Mouse (Mus musculus): ENCODE results near the gene Clec12b. TPM values are rescaled to one million over a fixed set of nuclear protein-coding genes. Genes with fewer than 3 reads are reported as not detected.

The Clec12b gene
- polyA plus RNA-seq, 1 experiment from 2014 or later: not detected

GRCm38 (mm10) chr6:129326016-129326415 is 59.7 kb downstream of the Clec12b start:
- Histone ChIP-seq H3K27ac (no peak overlapping the region), H3K4me2 (no peak overlapping the region), H3K9me3 (replicated peaks) (no peaks in the 10 kb centered on the region), H3K36me3 (no peaks in the 10 kb centered on the region), H3K9ac (no peak overlapping the region), H3K4me3 (replicated peaks) (no peak overlapping the region), H3K4me1 (no peaks in the 10 kb centered on the region), H3K27me3 (no peaks in the 10 kb centered on the region)
- WGBS: 68% methylated on average over 1 of the region's 1 CpGs
- no peak for ATAC-seq (replicated peaks; ENCODE audit: low FRiP score)

Other genes with a start within 250 kb of the Clec12b start
- 0.51 and 1.1 TPM in 2 replicates for gene Clec2d, start 205.3 kb downstream of the Clec12b start, polyA plus RNA-seq (2015; fragmentation: Nextera tagmentation; extraction: Ambion mirVana)
- gene Cd69, start 110.4 kb downstream of the Clec12b start, polyA plus RNA-seq (2015; fragmentation: Nextera tagmentation; extraction: Ambion mirVana): not detected in 2 replicates
- not detected in 2 replicates for gene 4922502D21Rik, start 54.1 kb downstream of the Clec12b start, polyA plus RNA-seq (2015; fragmentation: Nextera tagmentation; extraction: Ambion mirVana)
- 0.71 and 1.2 TPM in 2 replicates for gene Clec12a, start 43.2 kb downstream of the Clec12b start, polyA plus RNA-seq (2015; fragmentation: Nextera tagmentation; extraction: Ambion mirVana)
- gene Clec1b, start 11.4 kb upstream of the Clec12b start, polyA plus RNA-seq (2015; fragmentation: Nextera tagmentation; extraction: Ambion mirVana): 2.2 and 2.7 TPM in 2 replicates
- 0.45 and 0.55 TPM in 2 replicates for gene Clec9a, start 23.0 kb upstream of the Clec12b start, polyA plus RNA-seq (2015; fragmentation: Nextera tagmentation; extraction: Ambion mirVana)
- gene Clec1a, start 66.1 kb upstream of the Clec12b start, polyA plus RNA-seq (2015; fragmentation: Nextera tagmentation; extraction: Ambion mirVana): 8.6 and 9.5 TPM in 2 replicates
- gene Olr1, start 121.3 kb upstream of the Clec12b start, polyA plus RNA-seq (2015; fragmentation: Nextera tagmentation; extraction: Ambion mirVana): 0.17 TPM in 1 of 2 replicates, not detected in the other
- 44.7 and 45.4 TPM in 2 replicates for gene Tmem52b, start 126.7 kb upstream of the Clec12b start, polyA plus RNA-seq (2015; fragmentation: Nextera tagmentation; extraction: Ambion mirVana)
- 60.8 and 62.8 TPM in 2 replicates for gene Gabarapl1, start 147.3 kb upstream of the Clec12b start, polyA plus RNA-seq (2015; fragmentation: Nextera tagmentation; extraction: Ambion mirVana)
- not detected in 2 replicates for gene Klre1, start 192.0 kb upstream of the Clec12b start, polyA plus RNA-seq (2015; fragmentation: Nextera tagmentation; extraction: Ambion mirVana)
- gene Klrd1, start 205.9 kb upstream of the Clec12b start, polyA plus RNA-seq (2015; fragmentation: Nextera tagmentation; extraction: Ambion mirVana): not detected in 2 replicates
- not detected in 2 replicates for gene Klrk1, start 238.0 kb upstream of the Clec12b start, polyA plus RNA-seq (2015; fragmentation: Nextera tagmentation; extraction: Ambion mirVana)

All from kidney, embryonic 15.5 days (tissue).